Mouse (Mus musculus) heart, postnatal 14 days (tissue): ENCODE data around the gene Prf1. TPM values are rescaled to one million over a fixed set of nuclear protein-coding genes. Genes with fewer than 3 reads are reported as not detected.

Source experiments
- DNase-seq, 2 experiments: peaks; one replicate each; pipeline ENCODE4 v3.0.0; 2021 to 2022
- intact Hi-C: fragments of 180-260 bp; cut with DNase I; formaldehyde crosslinking; loops from one replicate; pipeline ENCODE4 v1.15.1; 2025
- total RNA-seq, 2 experiments: library from RNA; stranded (reverse); gene quantifications; 2 replicates each; pipeline ENCODE4 v1.2.3; 2021

Prf1 gene
- total RNA-seq, 2 experiments from 2014 or later = not detected

GRCm38 (mm10) chr10:61334545-61334944 lies 36.9 kb downstream of the Prf1 start:
- intact Hi-C loops = no loop called here
- no peak for DNase-seq

GRCm38 (mm10) chr10:61336137-61336536 lies 38.5 kb downstream of the Prf1 start:
- intact Hi-C loops = loop anchor here (1.0 to 2.0 kb wide), 2 partner anchors 59 to 137 kb away; no protein-coding TSS in a partner anchor
- peak; percentile 85 to 91 for DNase-seq

- intact Hi-C loops = loop anchor here (1.0 to 2.0 kb wide), 2 partner anchors 60 to 137 kb away; no protein-coding TSS in a partner anchor
- DNase-seq = no peak
These were observed 39.0 kb downstream of the Prf1 start for GRCm38 (mm10) chr10:61336592-61336991.

- intact Hi-C loops = loop anchor here (2.0 kb wide), 1 partner anchor 61 kb away; no protein-coding TSS in a partner anchor
- no peak for DNase-seq
These were observed 40.0 kb downstream of the Prf1 start for GRCm38 (mm10) chr10:61337665-61338064.

- intact Hi-C loops = no loop called here
- no peak for DNase-seq
These were observed 41.6 kb downstream of the Prf1 start for GRCm38 (mm10) chr10:61339216-61339615.

GRCm38 (mm10) chr10:61340247-61340646 lies 42.6 kb downstream of the Prf1 start:
- intact Hi-C loops = loop anchor here (5.0 to 10.0 kb wide), 3 partner anchors 42 to 315 kb away; partner anchors contain the start of gene Pald1

GRCm38 (mm10) chr10:61341045-61341444 lies 43.4 kb downstream of the Prf1 start:
- no peak for DNase-seq
- intact Hi-C loops = loop anchor here (1.0 to 10.0 kb wide), 4 partner anchors 41 to 314 kb away; partner anchors contain the start of gene Pald1

More at GRCm38 (mm10) chr10:61340247-61340646, 42.6 kb downstream of the Prf1 start:
- no peak for DNase-seq

GRCm38 (mm10) chr10:61341557-61341956 lies 43.9 kb downstream of the Prf1 start:
- intact Hi-C loops = loop anchor here (1.0 to 10.0 kb wide), 4 partner anchors 41 to 313 kb away; partner anchors contain the start of gene Pald1

GRCm38 (mm10) chr10:61342750-61343149 lies 45.1 kb downstream of the Prf1 start:
- DNase-seq = no peak
- intact Hi-C loops = loop anchor here (5.0 to 10.0 kb wide), 3 partner anchors 40 to 312 kb away; partner anchors contain the start of gene Pald1

More at GRCm38 (mm10) chr10:61341557-61341956, 43.9 kb downstream of the Prf1 start:
- DNase-seq = peak; percentile 81 to 87

- peak; percentile 76 to 81 for DNase-seq
- intact Hi-C loops = loop anchor here (5.0 to 10.0 kb wide), 3 partner anchors 38 to 311 kb away; partner anchors contain the start of gene Pald1
These were observed 46.3 kb downstream of the Prf1 start for GRCm38 (mm10) chr10:61343950-61344349.

- intact Hi-C loops = loop anchor here (10.0 kb wide), 1 partner anchor 310 kb away; no protein-coding TSS in a partner anchor
- no peak for DNase-seq
These were observed 47.5 kb downstream of the Prf1 start for GRCm38 (mm10) chr10:61345179-61345578.

- intact Hi-C loops = loop anchor here (10.0 kb wide), 1 partner anchor 308 kb away; no protein-coding TSS in a partner anchor
These were observed 48.7 kb downstream of the Prf1 start for GRCm38 (mm10) chr10:61346374-61346773.

GRCm38 (mm10) chr10:61351216-61351615 lies 53.6 kb downstream of the Prf1 start:
- intact Hi-C loops = no loop called here
- no peak for DNase-seq

More at GRCm38 (mm10) chr10:61346374-61346773, 48.7 kb downstream of the Prf1 start:
- no peak for DNase-seq

Other genes with a start within 250 kb of the Prf1 start
- 1 to 10 TPM; 1.4 to 2.7 TPM for gene Pcbd1, start 208.5 kb upstream of the Prf1 start, total RNA-seq
- 10 to 100 TPM; 19.1 to 19.9 TPM for gene Sgpl1, start 150.1 kb upstream of the Prf1 start, total RNA-seq
- 1 to 10 TPM in 1 of 2 experiments, under 1 TPM in 1; 0.31 to 6.1 TPM for gene Tbata, start 125.9 kb upstream of the Prf1 start, total RNA-seq
- gene Adamts14, start 24.4 kb upstream of the Prf1 start, total RNA-seq = 1 to 10 TPM; 3.5 to 4.3 TPM
- 10 to 100 TPM; 32.0 to 36.8 TPM for gene Pald1, start 85.7 kb downstream of the Prf1 start, total RNA-seq
- gene Nodal, start 120.1 kb downstream of the Prf1 start, total RNA-seq = under 1 TPM in 1 of 2 experiments, not detected in 1; 0.10 TPM
- 10 to 100 TPM; 75.1 to 75.5 TPM for gene Eif4ebp2, start 154.8 kb downstream of the Prf1 start, total RNA-seq
- gene Lrrc20, start 178.0 kb downstream of the Prf1 start, total RNA-seq = 10 to 100 TPM; 24.5 to 25.8 TPM